Mouse (Mus musculus) bone marrow macrophage, adult 2 months (primary cell): Measurements from ENCODE around the gene Stard10.

Experiments used
- CTCF ChIP-seq: IDR thresholded peaks from 2 replicates; pipeline ENCODE4 v1.5.1; 2012; ENCODE audit warnings: low read depth, mild to moderate bottlenecking, low read length, moderate library complexity
- POLR2A ChIP-seq: IDR thresholded peaks from 2 replicates; pipeline ENCODE4 v1.6.1; 2012; ENCODE audit warnings: mild to moderate bottlenecking, low read depth, low read length, borderline replicate concordance

DNA sequence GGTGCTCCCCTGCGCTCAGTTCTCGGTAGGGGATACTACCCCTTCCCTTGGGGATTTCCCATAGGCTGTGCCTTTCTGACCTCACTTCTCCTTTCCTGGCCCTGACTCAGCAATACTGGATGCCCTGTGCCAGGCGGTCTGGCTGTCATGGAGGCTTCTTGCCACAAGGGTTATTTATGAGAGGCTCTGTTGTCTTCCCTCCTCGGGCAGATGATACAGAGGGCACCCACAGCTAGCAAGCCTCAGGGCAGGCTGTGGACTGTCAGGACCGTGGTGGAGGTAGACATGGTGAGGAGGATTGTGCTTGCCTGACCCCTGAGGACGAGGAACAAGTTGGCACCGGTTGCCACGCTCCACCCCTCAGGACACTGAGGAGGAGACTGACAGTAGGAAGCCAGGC lies 65.5 kb downstream of the Stard10 start:
- TF ChIP-seq CTCF (no peak), POLR2A (no peak)
